Comparison of ENCODE assay signal across 11 mouse cellular contexts in genomic region chr14:12189717-12190600, GRCm38 (mm10).
A peak's percentile ranks its signal among the peaks of the same experiment; 100 is the strongest.
DNase-seq lines count a peak whose midpoint lies in the region; ATAC-seq lines count a peak whose summit lies in the region.
"Had no signal": no experiment of that assay in that cellular context is flagged by ENCODE, and none has a peak within 500 bp of the region (broad histone marks: within the 10 kb centered on the region; RNA-seq: fewer than 3 reads in every experiment).

No protein-coding gene starts in this region.

- 55% methylated on average over 12 of the region's 12 CpGs for WGBS in kidney, embryonic 16.5 days
- WGBS in midbrain, embryonic 15.5 days = 13% methylated on average over 12 of the region's 12 CpGs

- no peaks in the 10 kb centered on the region for H3K9me3 ChIP-seq in kidney, embryonic 16.5 days (ENCODE audit: low read length)
- H3K9me3 ChIP-seq in midbrain, embryonic 15.5 days = no peaks in the 10 kb centered on the region
- H3K9me3 ChIP-seq: limb, embryonic 15.5 days had no signal

- H3K4me2 ChIP-seq in kidney, embryonic 16.5 days (replicated peaks; ENCODE audit: low read depth, low read length) = no peak overlapping the region
- H3K4me2 ChIP-seq in midbrain, embryonic 15.5 days = peak overlapping the region; percentile 31
- H3K4me2 ChIP-seq: limb, embryonic 15.5 days had no signal

- H3K27ac ChIP-seq in kidney, embryonic 16.5 days (ENCODE audit: low read length) = peak overlapping the region; percentile 83; the same call in 1 of the 2 replicates
- H3K27ac ChIP-seq in midbrain, embryonic 15.5 days = peak overlapping the region; percentile 72
- H3K27ac ChIP-seq: gastrocnemius, adult 2 months; limb, embryonic 15.5 days had no signal

- H3K9ac ChIP-seq in kidney, embryonic 16.5 days (replicated peaks; ENCODE audit: low read length) = peak overlapping the region; percentile 23; the same call in 1 of the 2 replicates
- H3K9ac ChIP-seq in midbrain, embryonic 15.5 days = no peak overlapping the region
- H3K9ac ChIP-seq: limb, embryonic 15.5 days had no signal

- no peaks in the 10 kb centered on the region for H3K27me3 ChIP-seq in kidney, embryonic 16.5 days (ENCODE audit: insufficient read depth, low read length)
- H3K27me3 ChIP-seq in midbrain, embryonic 15.5 days (replicated peaks) = no peaks in the 10 kb centered on the region
- H3K27me3 ChIP-seq: limb, embryonic 15.5 days had no signal

- H3K4me3 ChIP-seq in kidney, embryonic 16.5 days (ENCODE audit: low read length) = no peak overlapping the region
- no peak overlapping the region for H3K4me3 ChIP-seq in midbrain, embryonic 15.5 days
- H3K4me3 ChIP-seq: gastrocnemius, adult 2 months; limb, embryonic 15.5 days had no signal

- DNase-seq in kidney, postnatal 36 days = no peak
- DNase-seq in embryo, embryonic 10.5 days (ENCODE audit: low spot score) = peak; percentile 78
- peak; percentile 39 for DNase-seq in forelimb bud, embryonic 11.5 days (ENCODE audit: low read depth, low spot score)
- no peak for DNase-seq in liver
- DNase-seq in adrenal gland, adult (ENCODE audit: inconsistent age in 2 of 2, low spot score in 1 of 2) = no peak
- DNase-seq: gastrocnemius, adult 2 months had no signal

- peak; percentile 59; the same call in 1 of the 2 replicates for ATAC-seq in kidney, embryonic 16.5 days (ENCODE audit: low FRiP score, low TSS enrichment)
- peak; percentile 87 for ATAC-seq in midbrain, embryonic 15.5 days (replicated peaks)
- no peak for ATAC-seq in granulocyte monocyte progenitor cell, adult 5-6 weeks (replicated peaks; ENCODE audit: poor library complexity, severe bottlenecking)
- ATAC-seq: inflammation-experienced regulatory T-cells, adult 6 months had no signal

- H3K36me3 ChIP-seq in kidney, embryonic 16.5 days (ENCODE audit: insufficient read depth, low read length) = no peaks in the 10 kb centered on the region
- H3K36me3 ChIP-seq in midbrain, embryonic 15.5 days (replicated peaks) = no peaks in the 10 kb centered on the region

- peaks cover 29% of the 10 kb centered on the region for H3K4me1 ChIP-seq in kidney, embryonic 16.5 days (ENCODE audit: insufficient read depth, low read length)
- H3K4me1 ChIP-seq in midbrain, embryonic 15.5 days = peaks cover 31% of the 10 kb centered on the region

Comparison
In these comparisons a context has a peak if more than half of its experiments do, and no peak if none do; other contexts are left out.
1. DNase-seq: peak in embryo, embryonic 10.5 days (single experiment) and forelimb bud, embryonic 11.5 days (single experiment); none in kidney, postnatal 36 days (0 of 2), liver (single experiment) and adrenal gland, adult (0 of 2).